ENCODE assay signal across 9 mouse cellular contexts in genomic region chr5:31870856-31871520, GRCm38 (mm10).
A peak's percentile ranks its signal among the peaks of the same experiment; 100 is the strongest.
DNase-seq lines count a peak whose midpoint lies in the region; ATAC-seq and TF ChIP-seq lines count a peak whose summit lies in the region.
"Had no signal": no experiment of that assay in that cellular context is flagged by ENCODE, and none has a peak within 500 bp of the region (broad histone marks: within the 10 kb centered on the region; RNA-seq: fewer than 3 reads in every experiment).

No protein-coding gene starts in this region.

- peak; percentile 17 for DNase-seq in kidney, adult 2 months
- peak; percentile 24 for DNase-seq in brain, adult 2 months (ENCODE audit: low read depth, low spot score)
- DNase-seq in large intestine, adult 2 months (ENCODE audit: low read depth, low spot score), result peak; percentile 64
- peak; percentile 10 for DNase-seq in spleen, adult 12 weeks (ENCODE audit: low spot score)
- DNase-seq in forebrain, embryonic 10.5 days (ENCODE audit: extremely low spot score, low spot score), result no peak
- no peak for DNase-seq in midbrain, postnatal 0 days (ENCODE audit: low spot score)
- no peak for DNase-seq in thymus, postnatal 10 days (ENCODE audit: low spot score in 2 of 2)

- H3K9me3 ChIP-seq in kidney, embryonic 14.5 days (ENCODE audit: control insufficient read depth, low read length), result no peaks in the 10 kb centered on the region
- no peaks in the 10 kb centered on the region for H3K9me3 ChIP-seq in forebrain, embryonic 10.5 days
- H3K9me3 ChIP-seq in midbrain, postnatal 0 days (ENCODE audit: low read length), result no peaks in the 10 kb centered on the region

- TF ChIP-seq POLR2A in kidney, adult 2 months (IDR thresholded peaks at IDR 0.05; ENCODE audit: low read depth, low read length), result no peak

- no peaks in the 10 kb centered on the region for H3K27me3 ChIP-seq in kidney, adult 2 months (replicated peaks; ENCODE audit: control insufficient read depth, insufficient read depth, low read length)
- H3K27me3 ChIP-seq in kidney, embryonic 14.5 days (ENCODE audit: control insufficient read depth, insufficient read depth, low read length), result no peaks in the 10 kb centered on the region
- H3K27me3 ChIP-seq in forebrain, embryonic 10.5 days (ENCODE audit: poor library complexity, severe bottlenecking), result no peaks in the 10 kb centered on the region
- no peaks in the 10 kb centered on the region for H3K27me3 ChIP-seq in midbrain, postnatal 0 days (ENCODE audit: insufficient read depth, low read length)

- ATAC-seq in kidney, embryonic 14.5 days (ENCODE audit: low FRiP score, low TSS enrichment), result no peak
- no peak for ATAC-seq in midbrain, postnatal 0 days (ENCODE audit: low FRiP score)

- H3K4me3 ChIP-seq in kidney, adult 2 months (ENCODE audit: insufficient read depth, low read depth, low read length), result no peak overlapping the region
- no peak overlapping the region for H3K4me3 ChIP-seq in kidney, embryonic 14.5 days (ENCODE audit: low read length)
- H3K4me3 ChIP-seq in forebrain, embryonic 10.5 days, result no peak overlapping the region
- H3K4me3 ChIP-seq in midbrain, postnatal 0 days (ENCODE audit: low read depth, low read length), result no peak overlapping the region
- H3K4me3 ChIP-seq: myocyte had no signal

- 72% methylated on average over 8 of the region's 8 CpGs for WGBS in kidney, adult 2 months
- 73% methylated on average over 8 of the region's 8 CpGs for WGBS in kidney, embryonic 14.5 days
- WGBS in large intestine, adult 2 months, result 46% methylated on average over 8 of the region's 8 CpGs
- WGBS in forebrain, embryonic 10.5 days, result 86% methylated on average over 8 of the region's 8 CpGs
- WGBS in midbrain, postnatal 0 days, result 88% methylated on average over 8 of the region's 8 CpGs

- H3K4me2 ChIP-seq in kidney, embryonic 14.5 days (replicated peaks; ENCODE audit: low read depth, low read length), result no peak overlapping the region
- no peak overlapping the region for H3K4me2 ChIP-seq in midbrain, postnatal 0 days (ENCODE audit: low read depth, low read length, poor library complexity, severe bottlenecking)

- H3K36me3 ChIP-seq in kidney, adult 2 months (ENCODE audit: control insufficient read depth, insufficient read depth, low read length), result no peaks in the 10 kb centered on the region
- H3K36me3 ChIP-seq in kidney, embryonic 14.5 days (ENCODE audit: control insufficient read depth, insufficient read depth, low read length), result no peaks in the 10 kb centered on the region
- no peaks in the 10 kb centered on the region for H3K36me3 ChIP-seq in forebrain, embryonic 10.5 days (replicated peaks)
- no peaks in the 10 kb centered on the region for H3K36me3 ChIP-seq in midbrain, postnatal 0 days (ENCODE audit: insufficient read depth, low read length)

- no peak for TF ChIP-seq CTCF in kidney, adult 2 months (conservative IDR thresholded peaks at IDR 0.05; ENCODE audit: insufficient read depth, insufficient read length, low read depth, low read length)
- no peak for TF ChIP-seq CTCF in midbrain, postnatal 0 days (IDR thresholded peaks at IDR 0.05)

- H3K4me1 ChIP-seq in kidney, adult 2 months (ENCODE audit: control insufficient read depth, insufficient read depth, low read length), result no peaks in the 10 kb centered on the region
- H3K4me1 ChIP-seq in kidney, embryonic 14.5 days (ENCODE audit: control insufficient read depth, insufficient read depth, low read length), result no peaks in the 10 kb centered on the region
- H3K4me1 ChIP-seq in forebrain, embryonic 10.5 days, result no peaks in the 10 kb centered on the region
- no peaks in the 10 kb centered on the region for H3K4me1 ChIP-seq in midbrain, postnatal 0 days (ENCODE audit: insufficient read depth, low read length)

- no peak overlapping the region for H3K9ac ChIP-seq in kidney, embryonic 14.5 days (ENCODE audit: low read depth, low read length)
- no peak overlapping the region for H3K9ac ChIP-seq in midbrain, postnatal 0 days (replicated peaks; ENCODE audit: low read length, poor library complexity, severe bottlenecking)

- no peak overlapping the region for H3K27ac ChIP-seq in kidney, adult 2 months (ENCODE audit: insufficient read depth, low read depth, low read length)
- H3K27ac ChIP-seq in kidney, embryonic 14.5 days (ENCODE audit: low read depth, low read length), result no peak overlapping the region
- no peak overlapping the region for H3K27ac ChIP-seq in forebrain, embryonic 10.5 days
- no peak overlapping the region for H3K27ac ChIP-seq in midbrain, postnatal 0 days (ENCODE audit: low read depth, low read length)

Comparison
In these comparisons a context has a peak if more than half of its experiments do, and no peak if none do; other contexts are left out.
1. DNase-seq: peak in kidney, adult 2 months (single experiment), brain, adult 2 months (single experiment), large intestine, adult 2 months (single experiment) and spleen, adult 12 weeks (single experiment); none in forebrain, embryonic 10.5 days (single experiment), midbrain, postnatal 0 days (single experiment) and thymus, postnatal 10 days (0 of 2).